Mouse (Mus musculus): Measurements from ENCODE around the gene Xkr7. TPM values are rescaled to one million over a fixed set of nuclear protein-coding genes. Genes with fewer than 3 reads are reported as not detected.

The Xkr7 gene
- polyA plus RNA-seq, 1 experiment from 2014 or later: not detected

GRCm38 (mm10) chr2:153016786-153017185 is 14.9 kb upstream of the Xkr7 start:
- Histone ChIP-seq H3K9ac (replicated peaks; ENCODE audit: low read depth) (no peak overlapping the region), H3K4me2 (replicated peaks; ENCODE audit: low read depth, low read length) (no peak overlapping the region), H3K27me3 (replicated peaks; ENCODE audit: insufficient read depth, low read length) (no peaks in the 10 kb centered on the region), H3K36me3 (ENCODE audit: insufficient read depth, low read length) (no peaks in the 10 kb centered on the region; the same call in 1 of the 2 replicates), H3K9me3 (ENCODE audit: low read length) (no peaks in the 10 kb centered on the region), H3K27ac (ENCODE audit: low read length) (no peak overlapping the region), H3K4me1 (ENCODE audit: insufficient read depth, low read depth, low read length) (peaks cover 7% of the 10 kb centered on the region; the same call in 1 of the 2 replicates), H3K4me3 (ENCODE audit: low read depth, low read length) (no peak overlapping the region)
- DNase-seq (ENCODE audit: low spot score): no peak
- WGBS: 37% methylated on average over 5 of the region's 5 CpGs
- ATAC-seq: no peak
- TF ChIP-seq CTCF (IDR thresholded peaks at IDR 0.05): no peak

- no peak overlapping the region for H3K4me2 ChIP-seq (replicated peaks; ENCODE audit: low read depth, low read length)
- DNase-seq (ENCODE audit: low spot score): no peak
- no peaks in the 10 kb centered on the region for H3K27me3 ChIP-seq (replicated peaks; ENCODE audit: insufficient read depth, low read length)
- H3K36me3 ChIP-seq (ENCODE audit: insufficient read depth, low read length): no peaks in the 10 kb centered on the region
- peaks cover 4% of the 10 kb centered on the region; the same call in 1 of the 2 replicates for H3K4me1 ChIP-seq (ENCODE audit: insufficient read depth, low read depth, low read length)
- ATAC-seq: no peak
- TF ChIP-seq CTCF (IDR thresholded peaks at IDR 0.05) (no peak), EP300 (IDR thresholded peaks at IDR 0.05) (no peak)
- 79% methylated on average over 3 of the region's 3 CpGs for WGBS
- no peak overlapping the region for H3K9ac ChIP-seq (replicated peaks; ENCODE audit: low read depth)
- H3K9me3 ChIP-seq (ENCODE audit: low read length): no peaks in the 10 kb centered on the region
- no peak overlapping the region for H3K27ac ChIP-seq (ENCODE audit: low read length)
- H3K4me3 ChIP-seq (ENCODE audit: low read depth, low read length): no peak overlapping the region
These were observed 12.3 kb upstream of the Xkr7 start for GRCm38 (mm10) chr2:153019355-153019754.

GRCm38 (mm10) chr2:153021163-153021562 is 10.5 kb upstream of the Xkr7 start:
- Histone ChIP-seq H3K27me3 (replicated peaks; ENCODE audit: insufficient read depth, low read length) (no peaks in the 10 kb centered on the region), H3K4me3 (ENCODE audit: low read depth, low read length) (no peak overlapping the region), H3K9me3 (ENCODE audit: low read length) (no peaks in the 10 kb centered on the region), H3K9ac (replicated peaks; ENCODE audit: low read depth) (no peak overlapping the region), H3K4me1 (ENCODE audit: insufficient read depth, low read depth, low read length) (no peaks in the 10 kb centered on the region), H3K36me3 (ENCODE audit: insufficient read depth, low read length) (no peaks in the 10 kb centered on the region), H3K27ac (ENCODE audit: low read length) (no peak overlapping the region), H3K4me2 (replicated peaks; ENCODE audit: low read depth, low read length) (no peak overlapping the region)
- no peak for TF ChIP-seq EP300 (IDR thresholded peaks at IDR 0.05)
- TF ChIP-seq CTCF (IDR thresholded peaks at IDR 0.05): no peak
- 66% methylated on average over 3 of the region's 3 CpGs for WGBS
- DNase-seq (ENCODE audit: low spot score) (no peak), ATAC-seq (no peak)

GRCm38 (mm10) chr2:153022855-153023254 is 8.8 kb upstream of the Xkr7 start:
- H3K27me3 ChIP-seq (replicated peaks; ENCODE audit: insufficient read depth, low read length): no peaks in the 10 kb centered on the region
- TF ChIP-seq CTCF (IDR thresholded peaks at IDR 0.05): no peak
- TF ChIP-seq EP300 (IDR thresholded peaks at IDR 0.05): no peak
- H3K4me3 ChIP-seq (ENCODE audit: low read depth, low read length): no peak overlapping the region
- no peak overlapping the region for H3K27ac ChIP-seq (ENCODE audit: low read length)
- ATAC-seq: no peak
- no peaks in the 10 kb centered on the region for H3K4me1 ChIP-seq (ENCODE audit: insufficient read depth, low read depth, low read length)
- H3K9me3 ChIP-seq (ENCODE audit: low read length): no peaks in the 10 kb centered on the region
- 60% methylated on average over 4 of the region's 4 CpGs for WGBS
- no peak for DNase-seq (ENCODE audit: low spot score)
- no peaks in the 10 kb centered on the region for H3K36me3 ChIP-seq (ENCODE audit: insufficient read depth, low read length)
- H3K9ac ChIP-seq (replicated peaks; ENCODE audit: low read depth): no peak overlapping the region
- H3K4me2 ChIP-seq (replicated peaks; ENCODE audit: low read depth, low read length): no peak overlapping the region

GRCm38 (mm10) chr2:153026052-153026451 is 5.6 kb upstream of the Xkr7 start:
- H3K4me3 ChIP-seq (ENCODE audit: low read depth, low read length): no peak overlapping the region
- TF ChIP-seq CTCF (IDR thresholded peaks at IDR 0.05) (no peak), EP300 (IDR thresholded peaks at IDR 0.05) (no peak)
- DNase-seq (ENCODE audit: low spot score) (no peak), ATAC-seq (no peak)
- H3K4me1 ChIP-seq (ENCODE audit: insufficient read depth, low read depth, low read length): no peaks in the 10 kb centered on the region
- H3K27me3 ChIP-seq (replicated peaks; ENCODE audit: insufficient read depth, low read length): 0 out of 2 replicates have a peak, but pooled peaks cover 3% of the 10 kb centered on the region
- no peak overlapping the region for H3K9ac ChIP-seq (replicated peaks; ENCODE audit: low read depth)
- H3K27ac ChIP-seq (ENCODE audit: low read length): no peak overlapping the region
- no peaks in the 10 kb centered on the region for H3K9me3 ChIP-seq (ENCODE audit: low read length)
- H3K36me3 ChIP-seq (ENCODE audit: insufficient read depth, low read length): no peaks in the 10 kb centered on the region
- WGBS: 70% methylated on average over 7 of the region's 7 CpGs
- no peak overlapping the region for H3K4me2 ChIP-seq (replicated peaks; ENCODE audit: low read depth, low read length)

- ATAC-seq: no peak
- Histone ChIP-seq H3K4me3 (ENCODE audit: low read depth, low read length) (no peak overlapping the region), H3K27ac (ENCODE audit: low read length) (no peak overlapping the region), H3K4me2 (replicated peaks; ENCODE audit: low read depth, low read length) (no peak overlapping the region), H3K9me3 (ENCODE audit: low read length) (no peaks in the 10 kb centered on the region), H3K27me3 (replicated peaks; ENCODE audit: insufficient read depth, low read length) (peaks cover 17% of the 10 kb centered on the region), H3K36me3 (ENCODE audit: insufficient read depth, low read length) (no peaks in the 10 kb centered on the region), H3K4me1 (ENCODE audit: insufficient read depth, low read depth, low read length) (no peaks in the 10 kb centered on the region), H3K9ac (replicated peaks; ENCODE audit: low read depth) (no peak overlapping the region)
- WGBS: 52% methylated on average over 4 of the region's 4 CpGs
- no peak for DNase-seq (ENCODE audit: low spot score)
- TF ChIP-seq CTCF (IDR thresholded peaks at IDR 0.05) (no peak), EP300 (IDR thresholded peaks at IDR 0.05) (no peak)
These were observed 4.2 kb upstream of the Xkr7 start for GRCm38 (mm10) chr2:153027501-153027900.

GRCm38 (mm10) chr2:153030422-153030821 is 1.2 kb upstream of the Xkr7 start:
- WGBS: 17% methylated on average over 4 of the region's 4 CpGs
- no peak for ATAC-seq
- Histone ChIP-seq H3K4me2 (replicated peaks; ENCODE audit: low read depth, low read length) (no peak overlapping the region), H3K36me3 (ENCODE audit: insufficient read depth, low read length) (no peaks in the 10 kb centered on the region), H3K9ac (replicated peaks; ENCODE audit: low read depth) (no peak overlapping the region), H3K9me3 (ENCODE audit: low read length) (no peaks in the 10 kb centered on the region), H3K27me3 (replicated peaks; ENCODE audit: insufficient read depth, low read length) (peaks cover 24% of the 10 kb centered on the region), H3K4me1 (ENCODE audit: insufficient read depth, low read depth, low read length) (no peaks in the 10 kb centered on the region), H3K27ac (ENCODE audit: low read length) (no peak overlapping the region), H3K4me3 (ENCODE audit: low read depth, low read length) (no peak overlapping the region)
- TF ChIP-seq CTCF (IDR thresholded peaks at IDR 0.05): no peak
- TF ChIP-seq EP300 (IDR thresholded peaks at IDR 0.05): no peak
- DNase-seq (ENCODE audit: low spot score): no peak
